ENCODE assay signal across 8 mouse cellular contexts in the genomic region with DNA sequence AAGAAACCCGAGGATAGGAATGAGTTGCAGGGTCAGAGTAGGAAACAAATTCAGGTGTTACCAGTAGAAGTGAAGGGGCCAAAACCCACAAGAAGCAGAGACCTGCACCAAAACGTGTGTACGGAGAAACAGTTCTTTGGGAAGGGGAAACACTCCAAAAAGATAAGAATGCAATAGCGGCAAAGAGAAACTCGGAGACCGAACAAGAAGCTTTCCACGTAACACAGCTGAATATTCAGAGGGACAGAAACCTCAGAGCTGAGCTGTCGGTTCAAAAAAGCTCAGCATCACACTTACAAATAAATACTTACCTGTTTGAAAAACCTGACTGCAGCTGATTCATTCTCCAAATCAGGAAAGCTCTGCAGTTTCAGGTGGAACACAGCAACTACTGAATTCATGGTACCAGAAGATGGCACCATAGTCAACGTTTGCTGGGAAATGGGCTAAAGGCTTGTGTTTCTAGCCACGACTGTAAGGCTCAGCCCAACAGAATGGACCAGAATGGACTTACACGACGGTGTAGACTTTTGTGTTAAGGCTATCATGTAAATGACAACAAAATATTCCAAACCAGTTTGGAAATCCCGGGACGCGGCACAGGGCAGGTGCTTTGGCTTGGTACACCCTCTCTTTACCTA.
DNase-seq lines count a peak whose midpoint lies in the region; ATAC-seq lines count a peak whose summit lies in the region.

No protein-coding gene starts in this region.

- H3K4me2 ChIP-seq in forebrain, embryonic 14.5 days (ENCODE audit: low read length), result no peak overlapping the region
- H3K4me2 ChIP-seq in forebrain, embryonic 11.5 days (ENCODE audit: low read depth, low read length, severe bottlenecking), result no peak overlapping the region

- H3K4me1 ChIP-seq in forebrain, embryonic 14.5 days (ENCODE audit: control insufficient read depth, insufficient read depth, low read length), result peaks cover 28% of the 10 kb centered on the region
- peaks cover 10% of the 10 kb centered on the region for H3K4me1 ChIP-seq in forebrain, embryonic 11.5 days (replicated peaks; ENCODE audit: control insufficient read depth, insufficient read depth, low read length)

- H3K4me3 ChIP-seq in forebrain, embryonic 14.5 days (ENCODE audit: low read depth, low read length), result no peak overlapping the region
- H3K4me3 ChIP-seq in forebrain, embryonic 11.5 days (ENCODE audit: low read depth, low read length), result no peak overlapping the region

- ATAC-seq in forebrain, embryonic 14.5 days, result no peak
- ATAC-seq in forebrain, embryonic 11.5 days (replicated peaks; ENCODE audit: low FRiP score), result no peak

- peaks cover 19% of the 10 kb centered on the region; the same call in 1 of the 2 replicates for H3K27me3 ChIP-seq in forebrain, embryonic 14.5 days (replicated peaks; ENCODE audit: control insufficient read depth, insufficient read depth, low read length)
- peaks cover 16% of the 10 kb centered on the region for H3K27me3 ChIP-seq in forebrain, embryonic 11.5 days (ENCODE audit: control insufficient read depth, insufficient read depth, low read length)

- no peak overlapping the region for H3K27ac ChIP-seq in forebrain, embryonic 14.5 days (ENCODE audit: low read depth, low read length)
- H3K27ac ChIP-seq in forebrain, embryonic 11.5 days (ENCODE audit: low read depth, low read length), result no peak overlapping the region

- WGBS in forebrain, embryonic 14.5 days, result 58% methylated on average over 15 of the region's 15 CpGs
- 57% methylated on average over 15 of the region's 15 CpGs for WGBS in forebrain, embryonic 11.5 days

- H3K9ac ChIP-seq in forebrain, embryonic 14.5 days (ENCODE audit: low read length), result no peak overlapping the region
- H3K9ac ChIP-seq in forebrain, embryonic 11.5 days (ENCODE audit: low read length), result no peak overlapping the region

- no peaks in the 10 kb centered on the region for H3K36me3 ChIP-seq in forebrain, embryonic 14.5 days (ENCODE audit: control insufficient read depth, insufficient read depth, low read length)
- no peaks in the 10 kb centered on the region for H3K36me3 ChIP-seq in forebrain, embryonic 11.5 days (ENCODE audit: control insufficient read depth, insufficient read depth, low read length)

- peak; percentile 85 for DNase-seq in forebrain, embryonic 14.5 days (ENCODE audit: low spot score)
- no peak for DNase-seq in forebrain, embryonic 11.5 days (ENCODE audit: low spot score)
- peak; percentile 11 for DNase-seq in urinary bladder, postnatal 14 days (ENCODE audit: low spot score)
- DNase-seq in urinary bladder, postnatal 25 days (ENCODE audit: low spot score), result no peak
- DNase-seq in layer of hippocampus, postnatal 10 days (ENCODE audit: low spot score in 2 of 2), result peak; percentile 43 to 60
- DNase-seq in right cerebral cortex, postnatal 25 days, result peak; percentile 62
- DNase-seq in spleen, postnatal 4 days (ENCODE audit: low spot score in 2 of 2), result no peak
- no peak for DNase-seq in adrenal gland, adult 8-10 months

- H3K9me3 ChIP-seq in forebrain, embryonic 14.5 days (replicated peaks; ENCODE audit: control insufficient read depth, low read length), result no peaks in the 10 kb centered on the region
- no peaks in the 10 kb centered on the region for H3K9me3 ChIP-seq in forebrain, embryonic 11.5 days (ENCODE audit: control insufficient read depth, low read length)

Comparison
In these comparisons a context has a peak if more than half of its experiments do, and no peak if none do; other contexts are left out.
1. DNase-seq: peak in forebrain, embryonic 14.5 days (single experiment), urinary bladder, postnatal 14 days (single experiment), layer of hippocampus, postnatal 10 days (2 of 2) and right cerebral cortex, postnatal 25 days (single experiment); none in forebrain, embryonic 11.5 days (single experiment), urinary bladder, postnatal 25 days (single experiment), spleen, postnatal 4 days (0 of 2) and adrenal gland, adult 8-10 months (single experiment).